Mouse (Mus musculus): ENCODE measurements around the gene Nhlrc4. TPM values are rescaled to one million over a fixed set of nuclear protein-coding genes. Genes with fewer than 3 reads are reported as not detected.

Nhlrc4 gene
- polyA plus RNA-seq, 1 experiment = not detected

Other genes starting within 250 kb of the Nhlrc4 start
- not detected in 2 replicates for gene Gng13, start 227.8 kb downstream of the Nhlrc4 start, polyA plus RNA-seq (2012; rRNA removed)
- gene Chtf18, start 217.5 kb downstream of the Nhlrc4 start, polyA plus RNA-seq (2012; rRNA removed) = 2.2 TPM in 2 replicates
- gene Rpusd1, start 217.3 kb downstream of the Nhlrc4 start, polyA plus RNA-seq (2012; rRNA removed) = 16.2 and 21.7 TPM in 2 replicates
- 0.73 and 1.1 TPM in 2 replicates for gene Mslnl, start 208.9 kb downstream of the Nhlrc4 start, polyA plus RNA-seq (2012; rRNA removed)
- 11.1 and 29.7 TPM in 2 replicates for gene Msln, start 190.6 kb downstream of the Nhlrc4 start, polyA plus RNA-seq (2012; rRNA removed)
- 24.8 and 26.1 TPM in 2 replicates for gene Narfl, start 171.2 kb downstream of the Nhlrc4 start, polyA plus RNA-seq (2012; rRNA removed)
- gene Haghl, start 159.3 kb downstream of the Nhlrc4 start, polyA plus RNA-seq (2012; rRNA removed) = 47.5 and 66.1 TPM in 2 replicates
- gene Ccdc78, start 158.4 kb downstream of the Nhlrc4 start, polyA plus RNA-seq (2012; rRNA removed) = 0.06 and 0.18 TPM in 2 replicates
- gene Fam173a, start 152.1 kb downstream of the Nhlrc4 start, polyA plus RNA-seq (2012; rRNA removed) = 96.2 and 131 TPM in 2 replicates
- gene AC134908.4, start 149.3 kb downstream of the Nhlrc4 start, polyA plus RNA-seq (2012; rRNA removed) = not detected in 2 replicates
- gene Metrn, start 147.8 kb downstream of the Nhlrc4 start, polyA plus RNA-seq (2012; rRNA removed) = 15.4 and 16.5 TPM in 2 replicates
- 5.0 and 6.9 TPM in 2 replicates for gene Fbxl16, start 135.9 kb downstream of the Nhlrc4 start, polyA plus RNA-seq (2012; rRNA removed)
- gene Wdr24, start 121.3 kb downstream of the Nhlrc4 start, polyA plus RNA-seq (2012; rRNA removed) = 23.2 and 27.6 TPM in 2 replicates
- 55.9 and 60.7 TPM in 2 replicates for gene Jmjd8, start 116.1 kb downstream of the Nhlrc4 start, polyA plus RNA-seq (2012; rRNA removed)
- gene Stub1, start 111.6 kb downstream of the Nhlrc4 start, polyA plus RNA-seq (2012; rRNA removed) = 209 and 230 TPM in 2 replicates
- gene Rhbdl1, start 107.7 kb downstream of the Nhlrc4 start, polyA plus RNA-seq (2012; rRNA removed) = 20.7 and 27.5 TPM in 2 replicates
- 16.8 and 20.6 TPM in 2 replicates for gene Gm20683, start 103.2 kb downstream of the Nhlrc4 start, polyA plus RNA-seq (2012; rRNA removed)
- gene Rhot2, start 100.1 kb downstream of the Nhlrc4 start, polyA plus RNA-seq (2012; rRNA removed) = 52.4 and 62.0 TPM in 2 replicates
- gene Wdr90, start 83.5 kb downstream of the Nhlrc4 start, polyA plus RNA-seq (2012; rRNA removed) = 12.0 and 14.4 TPM in 2 replicates
- gene Mcrip2, start 76.2 kb downstream of the Nhlrc4 start, polyA plus RNA-seq (2012; rRNA removed) = 11.0 and 13.6 TPM in 2 replicates
- gene Mettl26, start 69.9 kb downstream of the Nhlrc4 start, polyA plus RNA-seq (2012; rRNA removed) = 61.0 and 67.8 TPM in 2 replicates
- 0.77 and 0.93 TPM in 2 replicates for gene Wfikkn1, start 64.1 kb downstream of the Nhlrc4 start, polyA plus RNA-seq (2012; rRNA removed)
- gene Rab40c, start 25.2 kb downstream of the Nhlrc4 start, polyA plus RNA-seq (2012; rRNA removed) = 36.7 and 44.3 TPM in 2 replicates
- 48.7 and 53.5 TPM in 2 replicates for gene Pigq, start within 50 bp of the Nhlrc4 start, polyA plus RNA-seq (2012; rRNA removed)
- 0.06 and 0.07 TPM in 2 replicates for gene A930017K11Rik, start 7.6 kb upstream of the Nhlrc4 start, polyA plus RNA-seq (2012; rRNA removed)
- 30.1 and 32.4 TPM in 2 replicates for gene Capn15, start 40.8 kb upstream of the Nhlrc4 start, polyA plus RNA-seq (2012; rRNA removed)
- gene Rab11fip3, start 124.6 kb upstream of the Nhlrc4 start, polyA plus RNA-seq (2012; rRNA removed) = 21.2 and 28.6 TPM in 2 replicates
- 81.4 and 105 TPM in 2 replicates for gene Decr2, start 145.4 kb upstream of the Nhlrc4 start, polyA plus RNA-seq (2012; rRNA removed)
- gene Nme4, start 150.6 kb upstream of the Nhlrc4 start, polyA plus RNA-seq (2012; rRNA removed) = 13.9 and 20.6 TPM in 2 replicates
- gene Tmem8, start 168.3 kb upstream of the Nhlrc4 start, polyA plus RNA-seq (2012; rRNA removed) = 17.1 and 21.8 TPM in 2 replicates
- gene Mrpl28, start 178.5 kb upstream of the Nhlrc4 start, polyA plus RNA-seq (2012; rRNA removed) = 62.8 and 76.4 TPM in 2 replicates
- 22.2 and 24.4 TPM in 2 replicates for gene Axin1, start 193.7 kb upstream of the Nhlrc4 start, polyA plus RNA-seq (2012; rRNA removed)